Mouse (Mus musculus) forebrain, postnatal 0 days (tissue): ENCODE measurements around the gene Rab27a. TPM values are rescaled to one million over a fixed set of nuclear protein-coding genes. Genes with fewer than 3 reads are reported as not detected.

Experiments used
- ATAC-seq: fragments of 200-750 bp; cut with Nextera tagmentation; 2 replicates; pipeline ENCODE4 v1.8.0; 2017; ENCODE audit warnings: mild to moderate bottlenecking, moderate library complexity
- DNase-seq: peaks from one replicate; pipeline ENCODE4 v3.0.0-alpha.2; 2015
- H3K27ac ChIP-seq: fragments of 300-500 bp; sonication (generic); 2 replicates; pipeline ENCODE4 v1.5.1; 2014; ENCODE audit warnings: low read depth, mild to moderate bottlenecking, antibody characterized with exemption, low read length, moderate library complexity, mixed read lengths
- H3K27me3 ChIP-seq: fragments of 300-500 bp; sonication (generic); 2 replicates; pipeline ENCODE4 v1.6.1; 2014; ENCODE audit warnings: mild to moderate bottlenecking, low read length, mixed read lengths; ENCODE audit not compliant: insufficient read depth
- H3K36me3 ChIP-seq: fragments of 300-500 bp; sonication (generic); 2 replicates; pipeline ENCODE4 v1.6.1; 2014; ENCODE audit warnings: mild to moderate bottlenecking, moderate library complexity; ENCODE audit not compliant: insufficient read depth
- H3K4me1 ChIP-seq: fragments of 300-500 bp; sonication (generic); 2 replicates; pipeline ENCODE4 v1.6.1; 2014; ENCODE audit warnings: antibody characterized with exemption; ENCODE audit not compliant: insufficient read depth
- H3K4me2 ChIP-seq: fragments of 300-500 bp; sonication (generic); 2 replicates; pipeline ENCODE4 v1.6.1; 2014; ENCODE audit warnings: low read depth, mild to moderate bottlenecking, moderate library complexity
- H3K4me3 ChIP-seq: fragments of 300-500 bp; sonication (generic); 2 replicates; pipeline ENCODE4 v1.5.1; 2014; ENCODE audit warnings: low read depth, low read length, mixed read lengths
- H3K9ac ChIP-seq: fragments of 300-500 bp; sonication (generic); 2 replicates; pipeline ENCODE4 v1.6.1; 2014; ENCODE audit warnings: mild to moderate bottlenecking
- H3K9me3 ChIP-seq: fragments of 300-500 bp; sonication (generic); 2 replicates; pipeline ENCODE4 v1.6.1; 2016; ENCODE audit warnings: low read length
- CTCF ChIP-seq: sonication (generic); IDR thresholded peaks from 2 replicates; pipeline ENCODE4 v1.5.1; 2016; ENCODE audit warnings: antibody characterized with exemption, control low read depth, low read depth
- WGBS: fragments of 180-500 bp; shearing (Covaris S2); extraction: QIAGEN DNeasy Blood & Tissue Kit; methylation state at CpG from one replicate; pipeline ENCODE4 v1.1.7; 2014; 5-methylcytosine and 5-hydroxymethylcytosine counted together
- polyA plus RNA-seq: library from polyadenylated mRNA; unstranded; fragments of >200 nt; fragmentation: Nextera tagmentation; extraction: Ambion mirVana; gene quantifications from 2 replicates; pipeline ENCODE4 v1.2.1, GENCODE M21; 2015
- total RNA-seq: library from RNA; depleted of rRNA; stranded (reverse); fragments of >200 nt; gene quantifications from 2 replicates; pipeline ENCODE4 v1.2.3, GENCODE M21; 2014; rRNA removed

Rab27a gene
- total RNA-seq (3.9 and 5.6 TPM in 2 replicates), polyA plus RNA-seq (1.1 and 2.3 TPM in 2 replicates)

DNA sequence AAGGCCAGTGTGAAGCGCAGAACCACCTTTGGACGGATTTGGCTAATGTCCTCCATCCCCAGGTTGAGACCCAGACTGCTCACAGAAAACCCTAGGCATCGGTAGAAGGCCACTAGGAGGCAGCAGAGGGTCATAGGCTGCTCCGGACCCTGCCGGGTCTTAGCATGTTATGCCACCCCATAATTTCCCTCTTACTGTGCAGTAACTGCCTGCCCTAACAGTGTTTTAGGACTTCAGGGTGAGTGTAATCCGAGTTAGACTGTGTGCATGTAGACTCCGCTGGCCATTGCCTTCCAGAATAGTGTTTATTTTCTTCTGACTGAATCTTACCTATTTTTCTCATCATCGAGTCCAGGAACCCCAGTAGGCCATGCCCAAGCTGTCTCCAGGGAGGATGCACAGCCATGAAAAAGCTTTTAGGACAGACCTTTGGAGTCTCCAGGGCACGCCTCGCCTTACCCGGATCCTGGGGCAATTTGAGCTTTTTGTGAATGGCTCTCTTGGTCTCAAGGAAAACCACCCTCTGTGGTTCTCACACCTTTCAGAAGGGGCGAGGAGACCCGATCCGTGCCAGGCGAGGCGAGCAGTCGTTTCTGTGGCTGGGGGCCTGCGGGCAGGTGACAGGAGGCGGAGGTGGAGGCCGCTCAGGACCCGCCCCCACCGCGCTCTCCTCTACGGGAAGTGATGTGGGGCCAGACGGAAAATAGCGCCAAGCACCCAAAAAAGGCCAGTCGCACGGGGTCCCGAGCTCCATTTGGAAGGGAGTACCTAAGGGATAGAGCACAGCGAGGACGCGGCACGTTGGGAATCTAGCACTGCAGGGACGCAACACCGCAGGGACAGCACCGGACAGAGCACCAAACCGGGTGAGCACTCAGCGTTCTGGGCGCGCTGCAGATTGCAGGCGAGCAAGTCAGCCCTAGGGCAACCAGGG is at the start of gene Rab27a:
Gene Rab27a (plus strand): TSS at position 709 of the 934 bp plus-strand sequence.
- H3K4me3 ChIP-seq = peak within 1 kb of the TSS; percentile 41
- peaks cover 10% of the 10 kb centered on the region for H3K4me1 ChIP-seq
- peak within 1 kb of the TSS; percentile 53 for H3K9ac ChIP-seq
- H3K4me2 ChIP-seq = peak within 1 kb of the TSS; percentile 85
- DNase-seq (peak; percentile 81), ATAC-seq (peak; percentile 56)
- H3K27me3 ChIP-seq = no peaks in the 10 kb centered on the region
- 2% methylated on average over 41 of the region's 41 CpGs for WGBS
- no peak within 1 kb of the TSS for H3K27ac ChIP-seq
- TF ChIP-seq CTCF = peak; percentile 88
- H3K36me3 ChIP-seq = no peaks in the 10 kb centered on the region
- H3K9me3 ChIP-seq = no peaks in the 10 kb centered on the region

DNA sequence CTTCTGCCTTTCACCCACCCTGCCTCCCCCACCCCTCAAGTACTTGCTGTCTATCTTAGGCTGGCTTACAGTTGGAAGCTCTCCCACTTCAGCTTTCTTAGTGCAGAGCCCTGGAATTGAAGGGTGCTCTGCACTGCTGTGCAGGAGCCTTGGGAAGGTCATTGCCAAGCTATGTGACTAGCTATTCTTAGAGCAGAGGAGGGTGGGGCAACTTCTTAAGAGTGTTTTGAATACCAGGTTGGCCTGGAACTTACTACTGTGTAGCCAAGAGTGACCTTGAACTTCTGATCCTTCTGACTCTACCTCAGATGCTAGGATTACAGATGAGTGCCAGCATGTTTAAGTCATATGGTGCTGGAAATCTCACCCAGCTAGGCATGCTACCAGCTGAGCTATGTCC is 48.5 kb upstream of the Rab27a start:
- Histone ChIP-seq H3K9ac (no peak overlapping the region), H3K27me3 (no peaks in the 10 kb centered on the region), H3K4me1 (no peaks in the 10 kb centered on the region), H3K9me3 (no peaks in the 10 kb centered on the region), H3K4me2 (no peak overlapping the region), H3K4me3 (no peak overlapping the region), H3K36me3 (peaks cover 10% of the 10 kb centered on the region), H3K27ac (no peak overlapping the region)
- DNase-seq (no peak), ATAC-seq (no peak)
- no peak for TF ChIP-seq CTCF

DNA sequence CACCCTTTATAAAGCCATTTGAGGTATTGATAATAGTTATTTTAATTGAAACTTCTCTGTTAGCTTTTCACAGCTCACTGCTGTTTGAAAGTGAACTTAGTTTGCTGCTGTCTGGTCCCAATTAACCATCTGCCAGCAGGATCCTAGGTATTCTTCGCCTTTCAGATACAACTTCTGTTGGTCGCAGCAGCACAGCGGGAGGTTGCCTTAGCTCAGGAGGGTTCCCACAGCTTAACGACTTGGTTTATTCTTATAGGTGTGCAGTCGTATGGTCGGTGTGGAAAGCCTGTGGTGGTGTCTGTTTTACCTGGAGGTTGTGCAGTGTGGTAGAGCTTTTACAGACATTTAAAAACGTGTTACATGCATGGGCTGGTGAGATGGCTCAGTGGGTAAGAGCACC is 47.8 kb upstream of the Rab27a start:
- DNase-seq = no peak
- ATAC-seq = no peak
- no peaks in the 10 kb centered on the region for H3K9me3 ChIP-seq

DNA sequence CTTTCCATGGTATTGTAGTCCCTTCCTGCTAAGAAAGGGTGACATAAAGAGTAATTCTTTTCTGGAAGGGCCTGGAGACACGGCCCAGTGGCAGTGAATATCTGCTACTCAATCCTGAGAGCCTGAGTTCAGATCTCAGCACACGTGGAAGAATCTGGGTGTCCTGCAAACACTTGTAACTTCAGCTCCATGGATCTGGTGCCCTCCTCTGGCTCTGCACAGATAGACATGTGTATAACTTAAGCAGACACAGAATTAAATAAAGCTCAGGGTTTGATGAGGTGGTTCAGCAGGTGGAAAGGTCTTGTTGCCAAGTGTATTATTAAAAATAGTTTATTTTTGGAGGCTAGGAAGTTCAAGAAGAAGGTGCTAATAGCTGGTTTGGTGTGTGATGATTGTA is 44.2 kb upstream of the Rab27a start:
- 79% methylated on average over 2 of the region's 2 CpGs for WGBS

More for the DNA sequence above, 47.8 kb upstream of the Rab27a start:
- no peaks in the 10 kb centered on the region for H3K4me1 ChIP-seq
- H3K9ac ChIP-seq = no peak overlapping the region
- TF ChIP-seq CTCF = no peak
- no peak overlapping the region for H3K4me3 ChIP-seq
- H3K4me2 ChIP-seq = no peak overlapping the region
- H3K27me3 ChIP-seq = no peaks in the 10 kb centered on the region
- WGBS = 46% methylated on average over 7 of the region's 7 CpGs
- H3K36me3 ChIP-seq = peaks cover 14% of the 10 kb centered on the region
- H3K27ac ChIP-seq = no peak overlapping the region

DNA sequence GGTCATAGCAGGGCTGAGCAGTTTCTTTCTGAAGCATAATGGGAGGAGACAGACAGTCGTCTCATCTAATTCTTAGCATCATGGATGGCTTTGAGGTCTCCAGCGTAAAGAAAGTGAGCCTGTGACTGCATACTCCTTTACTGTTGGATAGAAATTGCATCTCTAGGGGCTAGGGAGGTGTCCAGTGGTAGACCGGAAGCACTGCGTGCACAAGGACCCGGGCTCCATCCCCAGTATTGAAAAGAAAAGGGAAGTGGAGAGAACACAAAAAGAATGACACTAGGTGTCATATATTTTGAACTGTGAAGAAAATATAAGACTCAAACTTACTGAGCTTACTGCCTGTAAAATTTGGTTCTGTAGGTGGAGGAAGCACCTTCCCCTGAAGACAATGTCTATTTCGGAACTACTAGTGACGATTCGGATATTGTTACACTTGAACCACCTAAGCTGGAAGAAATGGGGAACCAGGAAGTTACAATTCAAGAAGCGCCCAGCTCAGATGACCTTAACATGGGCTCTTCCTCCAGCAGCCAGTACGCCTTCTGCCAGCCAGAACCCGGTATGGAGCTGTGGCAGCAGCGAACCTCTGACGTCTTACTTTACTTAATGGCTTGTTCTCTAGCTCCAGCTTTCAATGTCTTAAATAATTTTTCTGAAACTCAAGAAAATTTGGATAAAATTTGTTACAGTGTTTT is 43.2 kb upstream of the Rab27a start:
- no peak for ATAC-seq

More for the DNA sequence above, 44.2 kb upstream of the Rab27a start:
- H3K36me3 ChIP-seq = peaks cover 35% of the 10 kb centered on the region
- no peaks in the 10 kb centered on the region for H3K4me1 ChIP-seq
- DNase-seq (peak; percentile 3), ATAC-seq (no peak)
- no peak overlapping the region for H3K4me3 ChIP-seq
- no peak overlapping the region for H3K27ac ChIP-seq
- H3K4me2 ChIP-seq = no peak overlapping the region
- no peak overlapping the region for H3K9ac ChIP-seq
- H3K9me3 ChIP-seq = no peaks in the 10 kb centered on the region
- no peaks in the 10 kb centered on the region for H3K27me3 ChIP-seq
- peak; percentile 38 for TF ChIP-seq CTCF

DNA sequence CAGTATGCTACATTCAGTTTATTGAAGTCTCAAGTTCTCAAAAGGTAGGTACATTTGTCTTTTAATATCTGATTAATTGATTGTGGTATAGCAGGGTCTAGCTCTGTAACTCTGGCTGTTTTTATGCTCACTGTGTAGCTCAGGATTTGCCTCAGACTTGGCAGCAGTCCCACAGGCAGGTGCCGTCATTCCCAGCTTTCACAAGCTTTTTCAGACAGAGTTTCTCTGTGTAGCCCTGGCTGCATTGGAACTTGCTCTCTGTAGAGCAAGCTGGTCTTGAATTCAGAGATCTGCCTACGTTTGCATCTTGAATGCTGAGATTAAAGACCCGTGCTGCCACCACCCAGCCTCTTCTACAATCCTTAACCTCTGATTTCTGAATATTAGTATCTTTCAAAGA is 42.5 kb upstream of the Rab27a start:
- H3K4me3 ChIP-seq = no peak overlapping the region
- H3K9me3 ChIP-seq = no peaks in the 10 kb centered on the region
- no peak overlapping the region for H3K27ac ChIP-seq
- no peaks in the 10 kb centered on the region for H3K4me1 ChIP-seq
- ATAC-seq (no peak), DNase-seq (no peak)
- no peak for TF ChIP-seq CTCF
- H3K4me2 ChIP-seq = no peak overlapping the region
- peaks cover 43% of the 10 kb centered on the region for H3K36me3 ChIP-seq
- no peak overlapping the region for H3K9ac ChIP-seq
- 47% methylated on average over 3 of the region's 3 CpGs for WGBS
- no peaks in the 10 kb centered on the region for H3K27me3 ChIP-seq

More for the DNA sequence above, 43.2 kb upstream of the Rab27a start:
- Histone ChIP-seq H3K9ac (no peak overlapping the region), H3K4me3 (no peak overlapping the region), H3K27ac (no peak overlapping the region), H3K36me3 (peaks cover 43% of the 10 kb centered on the region), H3K9me3 (no peaks in the 10 kb centered on the region), H3K27me3 (no peaks in the 10 kb centered on the region), H3K4me1 (no peaks in the 10 kb centered on the region), H3K4me2 (no peak overlapping the region)
- WGBS = 88% methylated on average over 13 of the region's 13 CpGs
- no peak for DNase-seq
- TF ChIP-seq CTCF = no peak

DNA sequence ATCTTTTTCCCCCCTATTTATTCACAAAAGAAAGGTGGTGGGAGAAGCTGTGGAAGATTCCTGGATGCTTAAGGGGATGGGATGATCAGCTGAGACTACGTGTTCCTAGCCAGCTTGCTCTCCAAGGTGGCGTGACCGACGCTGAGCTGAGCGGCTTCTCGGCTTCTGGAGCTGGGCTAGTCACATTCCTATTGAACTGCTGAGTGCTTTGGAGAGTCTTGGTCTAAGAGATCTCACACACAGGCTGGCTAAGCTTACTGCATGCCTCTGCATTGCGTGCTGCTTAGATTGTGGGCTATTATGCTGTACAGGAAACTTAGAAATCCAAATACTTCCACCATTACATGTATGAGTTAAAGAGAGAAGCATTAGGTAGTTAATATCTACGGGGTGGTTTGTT is 40.6 kb upstream of the Rab27a start:
- no peaks in the 10 kb centered on the region for H3K27me3 ChIP-seq
- no peak for TF ChIP-seq CTCF
- H3K36me3 ChIP-seq = peaks cover 48% of the 10 kb centered on the region
- no peak overlapping the region for H3K27ac ChIP-seq
- no peak overlapping the region for H3K4me2 ChIP-seq
- ATAC-seq = no peak
- no peak overlapping the region for H3K4me3 ChIP-seq
- no peaks in the 10 kb centered on the region for H3K4me1 ChIP-seq
- H3K9ac ChIP-seq = no peak overlapping the region
- DNase-seq = no peak
- H3K9me3 ChIP-seq = no peaks in the 10 kb centered on the region
- 89% methylated on average over 8 of the region's 8 CpGs for WGBS
